Mouse (Mus musculus) liver, adult 2 months (tissue): Measurements from ENCODE around the gene Igsf8.

Experiments
- CTCF ChIP-seq: fragments of 200-500 bp; IDR thresholded peaks from 2 replicates; pipeline ENCODE4 v1.5.1; 2011; ENCODE audit warnings: low read depth, low read length, control low read depth
- POLR2A ChIP-seq: fragments of 200-500 bp; IDR thresholded peaks from 2 replicates; pipeline ENCODE4 v1.6.1; 2011; ENCODE audit warnings: low read length, control low read depth; ENCODE audit not compliant: insufficient read depth; ENCODE audit errors: extremely low read depth

- no peak for TF ChIP-seq CTCF
- TF ChIP-seq POLR2A = no peak
These were observed 56.0 kb downstream of the Igsf8 start for GRCm38 (mm10) chr1:172317431-172317830.
